Mouse (Mus musculus) left cerebral cortex, postnatal 4 days (tissue): ENCODE results near the gene Smarca2. TPM values are rescaled to one million over a fixed set of nuclear protein-coding genes. Genes with fewer than 3 reads are reported as not detected.
"Not testable (repeated sequence)": the region's sequence is repeated elsewhere in the genome, so short reads cannot be mapped to it uniquely, and the experiment has no call there.

Experiments
- DNase-seq: peaks from one replicate; pipeline ENCODE4 v3.0.0-alpha.2; 2022
- intact Hi-C: fragments of 180-260 bp; cut with DNase I; formaldehyde crosslinking; loops from one replicate; pipeline ENCODE4 v1.15.1; 2025
- total RNA-seq, 2 experiments: library from RNA; stranded (reverse); gene quantifications; 2 replicates each; pipeline ENCODE4 v1.2.3; 2021

The Smarca2 gene
- total RNA-seq, 2 experiments from 2014 or later: 222 to 231 TPM

- DNase-seq: not testable (repeated sequence)
- intact Hi-C loops: loop anchor here (10.0 kb wide), 1 partner anchor 480 kb away; no protein-coding TSS in a partner anchor
Observed at GRCm38 (mm10) chr19:26745021-26745420, 140.2 kb downstream of the Smarca2 start.

GRCm38 (mm10) chr19:26745567-26745966 lies 140.7 kb downstream of the Smarca2 start:
- DNase-seq: no peak
- intact Hi-C loops: loop anchor here (10.0 kb wide), 1 partner anchor 479 kb away; no protein-coding TSS in a partner anchor

- intact Hi-C loops: loop anchor here (10.0 kb wide), 1 partner anchor 479 kb away; no protein-coding TSS in a partner anchor
- no peak for DNase-seq
Observed at GRCm38 (mm10) chr19:26746290-26746689, 141.4 kb downstream of the Smarca2 start.

GRCm38 (mm10) chr19:26746709-26747467 lies 142.0 kb downstream of the Smarca2 start:
- DNase-seq: no peak
- intact Hi-C loops: loop anchor here (10.0 kb wide), 1 partner anchor 478 kb away; no protein-coding TSS in a partner anchor

GRCm38 (mm10) chr19:26747571-26748539 lies 143.0 kb downstream of the Smarca2 start:
- intact Hi-C loops: loop anchor here (10.0 kb wide), 1 partner anchor 477 kb away; no protein-coding TSS in a partner anchor
- peak; percentile 73 for DNase-seq

GRCm38 (mm10) chr19:26748676-26749075 lies 143.8 kb downstream of the Smarca2 start:
- DNase-seq: no peak
- intact Hi-C loops: loop anchor here (10.0 kb wide), 1 partner anchor 476 kb away; no protein-coding TSS in a partner anchor

- intact Hi-C loops: loop anchor here (10.0 kb wide), 1 partner anchor 475 kb away; no protein-coding TSS in a partner anchor
- no peak for DNase-seq
Observed at GRCm38 (mm10) chr19:26749427-26750137, 144.7 kb downstream of the Smarca2 start.

GRCm38 (mm10) chr19:26752611-26753163 lies 147.8 kb downstream of the Smarca2 start:
- DNase-seq: no peak
- intact Hi-C loops: no loop called here

- intact Hi-C loops: no loop called here
- DNase-seq: no peak
Observed at GRCm38 (mm10) chr19:26753266-26753872, 148.5 kb downstream of the Smarca2 start.

GRCm38 (mm10) chr19:26754016-26754794 lies 149.4 kb downstream of the Smarca2 start:
- DNase-seq: no peak
- intact Hi-C loops: no loop called here

- no peak for DNase-seq
- intact Hi-C loops: no loop called here
Observed at GRCm38 (mm10) chr19:26755991-26756390, 151.1 kb downstream of the Smarca2 start.

GRCm38 (mm10) chr19:26756399-26756798 lies 151.5 kb downstream of the Smarca2 start:
- no peak for DNase-seq
- intact Hi-C loops: no loop called here

GRCm38 (mm10) chr19:26758156-26758555 lies 153.3 kb downstream of the Smarca2 start:
- no peak for DNase-seq
- intact Hi-C loops: no loop called here

GRCm38 (mm10) chr19:26758620-26759019 lies 153.8 kb downstream of the Smarca2 start:
- DNase-seq: no peak
- intact Hi-C loops: no loop called here

GRCm38 (mm10) chr19:26759295-26759694 lies 154.4 kb downstream of the Smarca2 start:
- no peak for DNase-seq
- intact Hi-C loops: no loop called here

- DNase-seq: no peak
- intact Hi-C loops: no loop called here
Observed at GRCm38 (mm10) chr19:26761257-26761656, 156.4 kb downstream of the Smarca2 start.

- DNase-seq: no peak
- intact Hi-C loops: no loop called here
Observed at GRCm38 (mm10) chr19:26765483-26765882, 160.6 kb downstream of the Smarca2 start.

- DNase-seq: no peak
- intact Hi-C loops: no loop called here
Observed at GRCm38 (mm10) chr19:26767454-26767853, 162.6 kb downstream of the Smarca2 start.

- intact Hi-C loops: no loop called here
Observed at GRCm38 (mm10) chr19:26767941-26768340, 163.1 kb downstream of the Smarca2 start.

More at GRCm38 (mm10) chr19:26767941-26768340, 163.1 kb downstream of the Smarca2 start:
- no peak for DNase-seq
